Comparison of ENCODE assay signal across 8 mouse cellular contexts in the genomic region with DNA sequence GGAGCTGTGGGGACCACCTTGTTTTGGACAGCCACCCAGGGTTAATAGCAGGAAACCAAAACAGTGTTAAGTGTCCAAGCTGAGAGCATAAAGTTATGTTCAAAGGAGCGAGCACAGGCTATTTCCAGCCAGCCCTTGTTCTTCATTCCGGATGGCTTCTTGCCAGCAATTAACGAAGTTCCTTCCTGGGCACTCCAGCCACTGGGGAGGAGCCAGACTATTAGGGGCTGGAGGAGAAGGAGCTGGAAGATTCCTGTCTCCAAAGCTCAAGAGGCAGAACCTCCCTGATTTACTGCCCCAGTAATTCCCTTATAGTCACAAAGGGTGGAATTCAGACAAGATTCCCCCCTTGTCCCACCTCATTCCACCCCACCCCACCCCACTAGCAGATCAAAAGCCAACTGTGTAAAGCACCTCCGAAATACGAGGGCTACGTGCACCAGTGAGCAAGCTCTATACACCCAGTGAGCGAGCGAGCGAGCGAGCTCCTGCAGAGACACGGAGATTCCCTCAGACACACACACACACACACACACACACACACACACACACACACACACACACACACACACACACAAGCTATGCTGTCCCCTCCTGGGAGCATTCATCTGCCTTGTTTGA.
A peak's percentile ranks its signal among the peaks of the same experiment; 100 is the strongest.
DNase-seq lines count a peak whose midpoint lies in the region; ATAC-seq and TF ChIP-seq lines count a peak whose summit lies in the region.

No protein-coding gene starts in this region.

- H3K9me3 ChIP-seq in heart, embryonic 11.5 days (replicated peaks; ENCODE audit: control insufficient read depth, low read length): no peaks in the 10 kb centered on the region
- H3K9me3 ChIP-seq in lung, embryonic 14.5 days (ENCODE audit: low read depth, low read length): no peaks in the 10 kb centered on the region

- peaks cover 9% of the 10 kb centered on the region for H3K4me1 ChIP-seq in heart, embryonic 11.5 days (ENCODE audit: control insufficient read depth, insufficient read depth, low read length)
- no peaks in the 10 kb centered on the region for H3K4me1 ChIP-seq in lung, embryonic 14.5 days (ENCODE audit: insufficient read depth)

- TF ChIP-seq CTCF in lung, embryonic 14.5 days (IDR thresholded peaks at IDR 0.05; ENCODE audit: low read depth): no peak

- no peak overlapping the region for H3K9ac ChIP-seq in heart, embryonic 11.5 days (ENCODE audit: low read depth, low read length)
- no peak overlapping the region for H3K9ac ChIP-seq in lung, embryonic 14.5 days

- ATAC-seq in heart, embryonic 11.5 days (replicated peaks; ENCODE audit: insufficient number of reproducible peaks, low FRiP score, low TSS enrichment): 0 out of 2 replicates have a peak, but pooled peaks have one; percentile 10
- ATAC-seq in lung, embryonic 14.5 days (ENCODE audit: insufficient read depth): peak; percentile 87
- no peak for ATAC-seq in monocyte, adult 5-6 weeks (replicated peaks; ENCODE audit: insufficient number of reproducible peaks, low FRiP score, low TSS enrichment, poor library complexity, severe bottlenecking)

- H3K4me3 ChIP-seq in heart, embryonic 11.5 days (ENCODE audit: low read depth, low read length): no peak overlapping the region
- no peak overlapping the region for H3K4me3 ChIP-seq in lung, embryonic 14.5 days (ENCODE audit: low read depth, low read length)

- no peaks in the 10 kb centered on the region for H3K36me3 ChIP-seq in heart, embryonic 11.5 days (ENCODE audit: control insufficient read depth, insufficient read depth, low read length)
- no peaks in the 10 kb centered on the region for H3K36me3 ChIP-seq in lung, embryonic 14.5 days (ENCODE audit: insufficient read depth)

- H3K27ac ChIP-seq in heart, embryonic 11.5 days (ENCODE audit: low read depth, low read length): no peak overlapping the region
- H3K27ac ChIP-seq in lung, embryonic 14.5 days (ENCODE audit: low read depth): peak overlapping the region; percentile 12; the same call in 1 of the 2 replicates

- 64% methylated on average over 11 of the region's 11 CpGs for WGBS in heart, embryonic 11.5 days (ENCODE audit: insufficient replicate concordance)
- 54% methylated on average over 11 of the region's 11 CpGs for WGBS in lung, embryonic 14.5 days

- peak; percentile 68 to 69 for DNase-seq in right cerebral cortex, postnatal 10 days (ENCODE audit: low spot score in 2 of 2)
- no peak for DNase-seq in right cerebral cortex, postnatal 4 days
- peak; percentile 67 for DNase-seq in kidney, adult 9 months
- peak; percentile 92 for DNase-seq in lung, embryonic 14.5 days
- no peak for DNase-seq in thymus, postnatal 4 days
- no peak for DNase-seq in urinary bladder, postnatal 10 days (ENCODE audit: low spot score)

- no peak overlapping the region for H3K4me2 ChIP-seq in heart, embryonic 11.5 days
- H3K4me2 ChIP-seq in lung, embryonic 14.5 days: peak overlapping the region; percentile 35; the same call in 1 of the 2 replicates

- H3K27me3 ChIP-seq in heart, embryonic 11.5 days (ENCODE audit: control insufficient read depth, insufficient read depth, low read length): no peaks in the 10 kb centered on the region
- no peaks in the 10 kb centered on the region for H3K27me3 ChIP-seq in lung, embryonic 14.5 days (ENCODE audit: insufficient read depth, low read length)

Comparison
In these comparisons a context has a peak if more than half of its experiments do, and no peak if none do; other contexts are left out.
1. DNase-seq: peak in right cerebral cortex, postnatal 10 days (2 of 2), kidney, adult 9 months (single experiment) and lung, embryonic 14.5 days (single experiment); none in right cerebral cortex, postnatal 4 days (single experiment), thymus, postnatal 4 days (single experiment) and urinary bladder, postnatal 10 days (single experiment).